Mouse (Mus musculus) lung, postnatal 36 days (tissue): ENCODE data around the gene Ppp1r11.
A peak's percentile ranks its signal among the peaks of the same experiment; 100 is the strongest.

Experiments
- DNase-seq: peaks from one replicate; pipeline ENCODE4 v3.0.0; 2022; ENCODE audit warnings: mixed read lengths

The Ppp1r11 gene

DNA sequence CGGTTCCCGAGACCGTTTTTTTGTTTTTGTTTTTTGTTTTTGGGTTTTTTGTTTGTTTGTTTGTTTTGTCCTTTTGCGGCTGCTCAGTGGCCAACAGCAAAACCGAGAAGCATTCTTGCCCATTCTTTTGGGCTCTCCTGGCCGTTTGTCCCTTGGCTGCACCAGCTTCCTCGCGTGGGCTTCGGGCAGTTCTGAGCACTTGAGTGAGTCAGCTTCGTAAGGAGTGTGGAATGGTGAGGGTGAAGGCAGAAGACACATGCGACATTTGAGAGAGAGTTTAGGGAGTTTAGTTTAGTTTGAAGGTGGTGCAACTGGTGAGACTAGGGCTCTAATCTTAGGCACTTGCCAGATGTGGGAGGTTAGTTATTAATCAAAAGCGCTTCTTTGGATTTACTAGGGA is 7.3 kb upstream of the Ppp1r11 start:
- no peak for DNase-seq

DNA sequence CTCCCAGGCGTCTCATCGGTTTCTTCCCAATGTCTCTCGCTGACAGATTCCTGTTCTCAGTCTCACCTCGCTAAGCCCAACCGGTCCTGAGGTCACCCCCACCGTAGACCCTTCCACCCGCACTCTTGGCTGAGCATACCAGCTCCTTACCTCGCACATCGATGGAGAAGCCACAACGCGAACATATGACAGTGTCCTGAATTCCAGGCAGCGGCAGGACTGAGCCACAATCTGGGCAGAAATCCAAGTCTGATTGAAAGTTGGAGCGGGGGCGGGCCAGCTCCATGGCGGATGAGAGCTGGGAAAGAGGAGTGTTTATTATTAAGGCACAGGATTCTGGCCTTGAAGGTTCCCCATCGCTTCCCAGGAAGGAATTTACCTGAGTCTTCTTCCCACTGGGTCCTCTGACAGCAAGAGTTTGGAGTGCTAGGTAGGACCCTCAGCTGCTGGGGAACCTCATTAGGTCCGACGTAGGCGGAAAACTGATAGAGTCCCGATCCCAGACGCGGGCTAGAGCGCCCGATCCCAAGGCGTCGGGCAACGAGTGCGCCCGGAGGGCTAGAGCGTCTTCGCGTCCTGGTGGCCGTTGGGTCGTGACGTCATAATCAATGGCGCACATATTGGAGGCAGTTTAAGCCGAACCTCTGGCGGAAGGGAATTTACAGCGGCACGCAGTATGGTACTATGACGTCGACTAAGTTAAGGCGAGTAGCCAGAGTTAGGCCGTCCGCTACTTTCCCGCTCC is 6.6 kb upstream of the Ppp1r11 start, which contains the start of the genes Znrd1 and Znrd1as:
TSS of gene Znrd1 (minus strand) at position 561 of the 745 bp plus-strand sequence.
TSS of gene Znrd1as (plus strand) at position 594 of the 745 bp plus-strand sequence.
- DNase-seq = peak; percentile 97

DNA sequence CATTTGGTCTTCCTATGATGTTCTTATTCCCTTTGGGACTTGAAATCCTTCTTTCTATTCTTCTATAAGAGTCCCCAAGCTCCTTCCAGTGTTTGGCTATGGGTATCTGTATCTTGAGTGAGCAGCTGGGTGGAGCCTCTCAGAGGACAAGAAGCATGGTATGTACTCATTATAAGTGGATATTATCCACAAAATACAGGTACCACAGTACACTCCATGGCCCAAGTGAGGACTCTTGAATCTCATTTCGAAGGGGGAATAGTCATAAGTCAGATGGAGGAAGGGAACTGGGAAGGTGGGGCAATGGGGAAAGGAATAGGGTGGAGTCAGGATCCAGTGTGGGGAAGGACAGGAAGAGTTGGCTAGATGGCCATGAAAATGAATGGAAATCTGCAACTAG is 1.5 kb upstream of the Ppp1r11 start:
- DNase-seq = peak; percentile 39

DNA sequence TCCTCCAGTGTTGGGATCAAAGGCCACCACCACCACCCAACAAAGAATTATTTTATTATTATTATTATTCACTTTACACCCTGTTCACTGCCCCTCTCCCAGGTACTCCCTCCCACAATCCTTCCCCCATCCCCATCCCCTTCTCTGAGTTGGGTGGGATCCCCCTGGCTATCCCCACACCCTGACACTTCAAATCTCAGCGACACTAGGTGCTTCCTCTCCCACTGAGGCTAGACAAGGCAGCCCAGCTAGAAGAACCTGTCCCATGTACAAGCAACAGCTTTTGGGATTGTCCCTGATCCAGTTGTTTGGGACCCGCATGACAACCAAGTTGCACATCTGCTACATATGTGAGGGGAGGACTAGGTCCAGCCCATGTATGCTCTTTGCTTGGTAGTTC is 1.1 kb upstream of the Ppp1r11 start:
- no peak for DNase-seq

GRCm38 (mm10) chr17:36949265-36949664 is 2.3 kb downstream of the Ppp1r11 start:
- no peak for DNase-seq

- no peak for DNase-seq
These were observed 3.3 kb downstream of the Ppp1r11 start for GRCm38 (mm10) chr17:36948286-36948685.

- DNase-seq = peak; percentile 32
These were observed 4.3 kb downstream of the Ppp1r11 start for GRCm38 (mm10) chr17:36947051-36947819.

- DNase-seq = no peak
These were observed 7.3 kb downstream of the Ppp1r11 start for GRCm38 (mm10) chr17:36944121-36944775.

- DNase-seq = no peak
These were observed 7.8 kb downstream of the Ppp1r11 start for GRCm38 (mm10) chr17:36943691-36944090.

GRCm38 (mm10) chr17:36942791-36943471 is 8.6 kb downstream of the Ppp1r11 start, which contains the start of gene Rnf39:
Gene Rnf39, plus strand, starts transcription at chr17:36942918.
- DNase-seq = peak; percentile 76

DNA sequence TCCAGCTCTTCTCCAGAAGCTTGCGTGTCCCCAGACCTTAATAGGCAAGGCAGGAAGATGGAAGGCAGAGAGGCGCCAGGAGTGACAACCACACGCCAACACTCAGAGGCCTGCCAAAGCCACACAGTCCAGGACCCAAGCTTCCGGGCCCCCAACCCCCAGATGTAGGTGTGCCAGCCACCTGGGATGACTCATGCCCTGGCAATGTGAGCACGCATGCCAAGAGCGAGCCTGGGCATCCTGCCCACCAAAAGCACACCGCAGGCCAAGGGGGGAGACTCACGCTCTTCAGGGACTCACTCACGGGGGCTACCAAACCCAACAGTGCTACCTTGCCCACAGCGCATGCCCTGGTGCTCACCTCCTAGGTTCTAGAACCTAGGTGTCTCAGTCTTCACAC is 9.2 kb downstream of the Ppp1r11 start:
- peak; percentile 88 for DNase-seq

DNA sequence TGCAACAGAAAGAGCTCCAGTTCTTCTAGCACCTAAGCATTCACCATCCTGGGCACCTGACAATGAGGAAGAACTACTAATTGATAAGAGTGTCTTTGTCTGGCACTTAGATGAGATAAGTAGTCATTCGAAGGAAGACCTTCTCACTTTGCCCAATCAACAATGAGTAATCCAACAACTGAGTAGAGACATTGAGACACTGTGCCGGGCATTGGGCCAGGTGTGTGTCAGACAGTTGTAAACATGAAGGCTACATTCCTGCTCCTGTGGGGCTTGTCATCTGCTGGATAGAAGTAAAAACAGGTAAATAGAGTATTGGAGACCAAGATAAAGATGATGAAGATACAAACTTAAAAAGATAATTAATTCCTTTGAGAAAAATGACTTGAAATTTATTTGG is 13.5 kb downstream of the Ppp1r11 start:
- DNase-seq = no peak

DNA sequence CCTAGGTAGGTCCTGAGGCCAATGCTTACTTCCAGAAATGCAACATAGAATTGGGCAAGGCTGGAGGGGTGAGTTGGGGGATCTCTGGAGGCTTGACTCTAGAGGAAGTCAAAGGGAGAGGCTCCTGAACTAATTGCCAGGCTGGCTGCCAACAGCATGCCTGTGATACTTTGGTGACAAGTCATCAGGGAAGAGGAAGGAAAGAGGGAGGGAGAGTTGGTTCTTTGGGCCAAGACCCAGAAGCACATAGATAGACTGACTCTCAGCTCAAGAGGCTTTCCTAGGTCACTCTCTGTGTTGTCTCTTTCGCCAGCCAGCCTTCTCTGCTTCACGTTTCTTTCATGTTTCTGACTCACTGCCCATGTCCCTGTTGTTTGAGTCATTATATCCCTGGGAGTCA is 19.7 kb downstream of the Ppp1r11 start:
- peak; percentile 63 for DNase-seq

GRCm38 (mm10) chr17:36931130-36931529 is 20.4 kb downstream of the Ppp1r11 start:
- no peak for DNase-seq

- DNase-seq = no peak
These were observed 21.3 kb downstream of the Ppp1r11 start for GRCm38 (mm10) chr17:36930233-36930632.

DNA sequence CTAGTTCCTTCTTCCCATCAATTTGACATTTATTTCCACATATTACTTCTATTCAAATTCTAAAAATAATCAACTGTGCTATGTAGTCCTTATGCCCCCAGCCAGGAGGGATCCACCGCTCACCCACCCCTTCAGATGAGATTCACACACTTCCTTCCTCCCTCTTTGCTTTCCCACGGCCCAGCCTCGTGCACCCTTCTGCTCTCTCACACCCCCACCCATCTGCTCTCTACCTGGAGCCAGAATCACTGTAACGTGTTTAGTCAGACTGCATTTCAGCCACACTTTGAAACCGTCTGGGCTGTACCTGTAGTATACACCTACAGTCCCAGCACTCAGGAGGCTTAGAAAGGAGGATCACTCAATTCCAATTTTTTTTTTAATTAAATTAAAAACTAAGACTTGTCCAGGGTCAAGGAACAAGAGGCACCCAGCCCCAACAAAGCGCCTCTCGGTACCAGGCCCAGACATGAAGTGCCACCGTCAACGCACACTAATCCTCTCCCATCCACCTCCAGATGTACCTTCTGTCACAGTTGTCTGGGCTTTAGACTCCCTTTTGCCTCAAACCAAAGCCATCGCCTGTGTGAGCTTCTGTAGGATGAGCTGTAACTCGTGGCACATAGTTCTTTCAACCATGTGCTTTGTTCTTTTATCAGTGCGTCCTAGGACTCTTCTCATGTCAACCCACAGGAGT is 22.2 kb downstream of the Ppp1r11 start:
- no peak for DNase-seq

GRCm38 (mm10) chr17:36927496-36928120 is 23.9 kb downstream of the Ppp1r11 start:
- DNase-seq = no peak

- DNase-seq = no peak
These were observed 28.1 kb downstream of the Ppp1r11 start for GRCm38 (mm10) chr17:36923491-36923890.

- DNase-seq = no peak
These were observed 28.8 kb downstream of the Ppp1r11 start for GRCm38 (mm10) chr17:36922715-36923114.

- peak; percentile 73 for DNase-seq
These were observed 31.3 kb downstream of the Ppp1r11 start for GRCm38 (mm10) chr17:36920239-36920638.

GRCm38 (mm10) chr17:36915076-36915475 is 36.5 kb downstream of the Ppp1r11 start:
- DNase-seq = peak; percentile 79

DNA sequence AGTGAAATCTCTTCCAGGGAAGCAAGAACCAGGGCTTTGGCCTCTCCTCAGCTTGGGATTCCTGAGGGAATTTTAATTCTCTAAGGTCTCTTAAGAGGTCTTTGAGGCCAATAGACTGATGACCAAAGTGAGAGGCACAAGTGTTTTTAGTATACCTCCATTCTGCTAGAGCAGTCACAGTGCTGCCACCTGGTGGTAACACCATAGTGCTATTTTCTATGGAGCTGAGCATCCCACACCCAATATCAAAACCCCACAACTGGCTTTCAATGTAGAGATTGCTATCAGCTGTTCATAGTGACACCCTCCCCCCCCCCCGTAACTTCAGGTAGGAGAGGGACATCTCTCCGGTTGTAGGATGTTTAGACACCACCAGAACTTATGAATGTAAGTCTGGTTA is 37.4 kb downstream of the Ppp1r11 start:
- DNase-seq = peak; percentile 93
